Mouse (Mus musculus) small intestine, adult 2 months (tissue): ENCODE data around the gene Gabpb2.
"Not testable (repeated sequence)": the region's sequence is repeated elsewhere in the genome, so short reads cannot be mapped to it uniquely, and the experiment has no call there.

Source experiments
- CTCF ChIP-seq: fragments of 200-500 bp; IDR thresholded peaks from 2 replicates; pipeline ENCODE4 v1.5.1; 2012; ENCODE audit warnings: low read depth, mild to moderate bottlenecking, control low read depth, inconsistent platforms, low read length, moderate library complexity, mixed read lengths; ENCODE audit not compliant: insufficient replicate concordance, insufficient read length; ENCODE audit errors: extremely low read depth
- POLR2A ChIP-seq: fragments of 200-500 bp; IDR thresholded peaks from 2 replicates; pipeline ENCODE4 v1.6.1; 2012; ENCODE audit warnings: low read depth, mild to moderate bottlenecking, control low read depth, inconsistent platforms, low read length, moderate library complexity

DNA sequence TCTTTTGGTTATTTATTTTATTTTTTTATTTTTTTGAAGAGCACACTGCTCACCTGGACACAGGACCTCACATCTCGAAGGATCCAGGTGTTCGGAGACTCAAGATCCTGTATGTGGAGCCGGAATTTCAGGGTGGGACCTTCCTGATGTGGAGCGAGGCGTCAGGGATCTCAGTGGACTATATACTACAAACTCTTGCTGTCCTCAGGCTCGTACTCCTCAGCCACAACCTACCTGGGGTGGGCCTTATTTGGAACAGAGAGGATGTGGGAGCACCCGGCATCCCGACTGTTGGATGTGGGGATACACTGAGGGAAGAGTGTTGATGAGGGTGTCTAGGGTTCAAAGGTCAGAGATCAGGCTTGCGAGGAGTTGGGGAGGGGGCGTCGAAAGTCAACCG lies 83.6 kb downstream of the Gabpb2 start:
- TF ChIP-seq CTCF, POLR2A: not testable (repeated sequence)
